Mouse (Mus musculus): ENCODE results near the gene 2310011J03Rik.

2310011J03Rik gene

GRCm38 (mm10) chr10:80293325-80293724 lies 27.0 kb downstream of the 2310011J03Rik start:
- DNase-seq (ENCODE audit: low read depth, low spot score), result no peak

- DNase-seq (ENCODE audit: low read depth, low spot score), result peak; percentile 86
Measured at GRCm38 (mm10) chr10:80292251-80293146, 27.8 kb downstream of the 2310011J03Rik start, which contains the start of gene Rps15. Rps15 (plus strand) TSS chr10:80292453.

GRCm38 (mm10) chr10:80288657-80289056 lies 31.7 kb downstream of the 2310011J03Rik start:
- no peak for DNase-seq (ENCODE audit: low read depth, low spot score)

GRCm38 (mm10) chr10:80288097-80288496 lies 32.2 kb downstream of the 2310011J03Rik start:
- DNase-seq (ENCODE audit: low read depth, low spot score), result no peak

GRCm38 (mm10) chr10:80285222-80286070 lies 34.9 kb downstream of the 2310011J03Rik start:
- no peak for DNase-seq (ENCODE audit: low read depth, low spot score)

GRCm38 (mm10) chr10:80282481-80283441 lies 37.6 kb downstream of the 2310011J03Rik start:
- DNase-seq (ENCODE audit: low read depth, low spot score), result no peak

GRCm38 (mm10) chr10:80281921-80282371 lies 38.4 kb downstream of the 2310011J03Rik start:
- no peak for DNase-seq (ENCODE audit: low read depth, low spot score)

GRCm38 (mm10) chr10:80281304-80281703 lies 39.0 kb downstream of the 2310011J03Rik start:
- no peak for DNase-seq (ENCODE audit: low read depth, low spot score)

GRCm38 (mm10) chr10:80279273-80279672 lies 41.1 kb downstream of the 2310011J03Rik start:
- no peak for DNase-seq (ENCODE audit: low read depth, low spot score)

- DNase-seq (ENCODE audit: low read depth, low spot score), result no peak
Measured at GRCm38 (mm10) chr10:80278390-80278789, 41.9 kb downstream of the 2310011J03Rik start.

- DNase-seq (ENCODE audit: low read depth, low spot score), result no peak
Measured at GRCm38 (mm10) chr10:80276238-80276637, 44.1 kb downstream of the 2310011J03Rik start.

GRCm38 (mm10) chr10:80273847-80274246 lies 46.5 kb downstream of the 2310011J03Rik start:
- no peak for DNase-seq (ENCODE audit: low read depth, low spot score)

- DNase-seq (ENCODE audit: low read depth, low spot score), result no peak
Measured at GRCm38 (mm10) chr10:80271870-80272585, 48.3 kb downstream of the 2310011J03Rik start.

- DNase-seq (ENCODE audit: low read depth, low spot score), result no peak
Measured at GRCm38 (mm10) chr10:80271186-80271843, 49.0 kb downstream of the 2310011J03Rik start.

- no peak for DNase-seq (ENCODE audit: low read depth, low spot score)
Measured at GRCm38 (mm10) chr10:80270734-80271181, 49.6 kb downstream of the 2310011J03Rik start.

- DNase-seq (ENCODE audit: low read depth, low spot score), result no peak
Measured at GRCm38 (mm10) chr10:80270099-80270498, 50.2 kb downstream of the 2310011J03Rik start.
